Mouse (Mus musculus) lung, adult 2 months (tissue): Measurements from ENCODE around the gene Gm527. TPM values are rescaled to one million over a fixed set of nuclear protein-coding genes. Genes with fewer than 3 reads are reported as not detected.
A peak's percentile ranks its signal among the peaks of the same experiment; 100 is the strongest.

ENCODE experiments used
- DNase-seq: peaks from one replicate; pipeline ENCODE4 v3.0.0; 2022
- H3K4me1 ChIP-seq: fragments of 200-500 bp; 2 replicates; pipeline ENCODE4 v1.6.1; 2011; ENCODE audit warnings: low read length; ENCODE audit not compliant: control insufficient read depth, insufficient read depth
- H3K4me3 ChIP-seq: fragments of 200-500 bp; replicated peaks from 2 replicates; pipeline ENCODE3; 2011; ENCODE audit warnings: low read depth, mild to moderate bottlenecking, control low read depth, low read length; ENCODE audit errors: extremely low read depth
- CTCF ChIP-seq: fragments of 200-500 bp; IDR thresholded peaks from 2 replicates; pipeline ENCODE4 v1.5.1; 2011; ENCODE audit warnings: mild to moderate bottlenecking, low read length, control low read depth; ENCODE audit not compliant: insufficient read depth
- POLR2A ChIP-seq: fragments of 200-500 bp; IDR thresholded peaks from 2 replicates; pipeline ENCODE4 v1.6.1; 2011; ENCODE audit warnings: low read depth, mild to moderate bottlenecking, control low read depth, low read length, borderline replicate concordance; ENCODE audit errors: extremely low read depth
- whole genome bisulfite sequencing: fragments of 180-500 bp; shearing (Covaris S2); methylation state at CpG from one replicate; pipeline ENCODE4 v1.1.7; 2018; 5-methylcytosine and 5-hydroxymethylcytosine counted together
- polyA plus RNA-seq: library from polyadenylated mRNA; depleted of rRNA; stranded (reverse); fragments of >200 nt; gene quantifications from 2 replicates; pipeline ENCODE4 v1.2.3, GENCODE M21; 2012; rRNA removed

Gm527 gene
- polyA plus RNA-seq, result 0.61 and 1.4 TPM in 2 replicates

DNA sequence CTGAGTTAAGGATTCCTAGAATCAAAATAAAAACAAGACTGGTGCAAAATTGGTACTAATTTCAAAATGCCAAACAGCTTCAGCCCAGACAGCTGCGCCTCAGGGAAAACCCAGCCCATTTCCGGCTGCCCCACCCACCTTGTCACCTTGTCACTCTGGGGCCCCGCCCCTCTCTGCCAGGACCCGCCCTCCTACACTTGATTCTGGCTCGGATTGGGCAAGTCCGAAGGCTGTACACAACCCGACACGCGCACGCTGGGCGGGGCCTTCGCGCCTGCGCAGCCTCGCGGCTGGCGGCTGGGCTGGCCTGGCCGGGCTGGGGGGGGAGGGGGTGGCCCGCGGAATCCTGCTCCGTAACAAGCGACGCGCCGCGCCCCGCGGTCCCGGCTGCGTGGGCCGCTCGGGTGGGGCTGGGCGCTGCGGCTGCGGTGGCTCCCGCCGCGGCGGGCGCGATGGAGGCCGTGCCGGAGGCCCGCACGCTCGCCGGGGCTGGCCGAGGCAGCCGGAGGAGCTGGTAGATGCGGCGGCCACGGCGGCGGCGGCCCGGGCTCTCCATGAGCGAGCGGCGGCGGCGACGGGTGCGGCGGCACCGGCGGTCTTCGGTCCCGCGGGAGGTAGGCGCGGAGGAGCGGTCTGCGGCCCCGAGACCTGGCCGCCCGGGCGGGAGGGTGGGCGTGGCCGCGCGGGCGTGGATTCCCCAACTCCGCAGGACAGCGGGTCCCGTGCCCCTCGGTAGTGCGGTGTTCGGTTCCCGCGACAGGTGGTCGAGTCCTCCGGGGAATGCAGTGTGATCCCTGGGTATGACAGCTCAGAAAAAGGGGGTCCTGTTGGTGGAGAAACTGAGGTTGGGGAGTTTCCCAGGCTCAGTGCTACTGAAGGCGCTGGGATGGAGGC is at the start of gene Gm527:
TSS of gene Gm527 (plus strand) at position 329 of the 894 bp plus-strand sequence.
- DNase-seq, result peak; percentile 91
- Histone ChIP-seq H3K4me3 (peak within 1 kb of the TSS; percentile 72), H3K4me1 (no peaks in the 10 kb centered on the region)
- under 1% methylated on average over 61 of the region's 93 CpGs for WGBS
- TF ChIP-seq CTCF (no peak), POLR2A (peak; percentile 20; the same call in 1 of the 2 replicates)

- 52% methylated on average over 4 of the region's 4 CpGs for WGBS
- TF ChIP-seq POLR2A (no peak), CTCF (no peak)
Observed at GRCm38 (mm10) chr12:64871103-64871502, 46.6 kb upstream of the Gm527 start.

DNA sequence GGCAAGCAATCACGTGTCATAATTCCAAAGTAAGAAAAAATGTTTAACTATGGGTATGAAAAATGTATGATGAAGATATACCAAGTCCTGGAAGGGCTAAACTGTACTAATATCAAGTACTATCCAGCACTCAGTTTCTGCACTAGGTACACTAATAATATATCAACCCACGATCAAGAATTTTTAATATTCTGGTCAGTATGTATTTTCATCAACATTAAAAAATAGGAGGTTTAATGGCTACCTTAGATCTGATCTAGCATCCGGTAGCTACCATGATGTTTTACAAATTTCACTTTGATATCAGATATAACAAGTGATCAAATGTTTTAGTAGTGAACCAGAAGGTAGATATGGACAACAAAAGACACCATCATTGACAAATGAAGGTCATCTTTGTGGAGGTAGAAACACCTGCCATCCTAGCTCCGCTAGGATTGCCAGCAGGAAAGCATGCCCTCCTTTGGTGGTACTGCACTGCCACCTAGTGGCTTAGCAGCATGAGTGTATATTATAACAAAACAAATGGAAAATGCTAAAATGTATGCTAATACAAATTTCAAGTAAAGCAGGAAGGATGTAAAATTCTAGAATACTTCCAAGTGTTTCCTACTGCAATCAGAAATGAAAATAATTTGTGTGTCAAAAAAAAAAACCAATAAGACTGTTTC is 20.5 kb upstream of the Gm527 start:
- no peaks in the 10 kb centered on the region for H3K4me1 ChIP-seq
- DNase-seq, result peak; percentile 37
- TF ChIP-seq POLR2A, result no peak
- TF ChIP-seq CTCF, result peak; percentile 87
- 36% methylated on average over 4 of the region's 4 CpGs for WGBS
- no peak overlapping the region for H3K4me3 ChIP-seq

More at GRCm38 (mm10) chr12:64871103-64871502, 46.6 kb upstream of the Gm527 start:
- DNase-seq, result no peak
- Histone ChIP-seq H3K4me3 (no peak overlapping the region), H3K4me1 (no peaks in the 10 kb centered on the region)

DNA sequence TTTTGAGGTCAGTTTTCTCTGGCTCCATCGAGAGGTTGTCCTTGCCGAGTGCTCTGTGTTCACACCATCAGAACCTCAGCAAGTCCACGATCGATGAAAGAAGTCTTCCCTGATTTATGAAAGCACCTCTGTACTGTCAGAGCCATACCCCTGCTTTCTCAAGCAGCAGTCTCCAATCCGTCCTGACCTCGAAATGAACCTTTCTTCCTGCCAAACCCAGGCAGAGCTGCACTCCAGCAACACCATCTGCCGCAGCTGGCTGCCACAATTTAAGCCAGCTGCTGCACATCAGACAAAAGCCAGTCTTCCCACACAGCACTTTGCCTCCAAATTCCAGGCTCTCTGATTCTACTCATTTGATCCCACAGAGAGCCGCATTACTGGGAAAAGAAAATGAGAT is 15.2 kb upstream of the Gm527 start:
- Histone ChIP-seq H3K4me3 (no peak overlapping the region), H3K4me1 (no peaks in the 10 kb centered on the region)
- DNase-seq, result peak; percentile 9
- 17% methylated on average over 8 of the region's 8 CpGs for WGBS
- no peak for TF ChIP-seq POLR2A
- TF ChIP-seq CTCF, result no peak

- no peak for DNase-seq
- Histone ChIP-seq H3K4me3 (no peak overlapping the region), H3K4me1 (no peaks in the 10 kb centered on the region)
- 50% methylated on average over 8 of the region's 8 CpGs for WGBS
- TF ChIP-seq CTCF, result no peak
- no peak for TF ChIP-seq POLR2A
Observed at GRCm38 (mm10) chr12:64903186-64903585, 14.5 kb upstream of the Gm527 start.

GRCm38 (mm10) chr12:64912996-64913395 is 4.7 kb upstream of the Gm527 start:
- no peaks in the 10 kb centered on the region for H3K4me1 ChIP-seq
- 58% methylated on average over 6 of the region's 6 CpGs for WGBS
- no peak overlapping the region for H3K4me3 ChIP-seq
- no peak for TF ChIP-seq CTCF
- TF ChIP-seq POLR2A, result no peak
- no peak for DNase-seq

GRCm38 (mm10) chr12:64916735-64917134 is 971 bp upstream of the Gm527 start:
- Histone ChIP-seq H3K4me1 (no peaks in the 10 kb centered on the region), H3K4me3 (no peak overlapping the region)
- no peak for TF ChIP-seq CTCF

DNA sequence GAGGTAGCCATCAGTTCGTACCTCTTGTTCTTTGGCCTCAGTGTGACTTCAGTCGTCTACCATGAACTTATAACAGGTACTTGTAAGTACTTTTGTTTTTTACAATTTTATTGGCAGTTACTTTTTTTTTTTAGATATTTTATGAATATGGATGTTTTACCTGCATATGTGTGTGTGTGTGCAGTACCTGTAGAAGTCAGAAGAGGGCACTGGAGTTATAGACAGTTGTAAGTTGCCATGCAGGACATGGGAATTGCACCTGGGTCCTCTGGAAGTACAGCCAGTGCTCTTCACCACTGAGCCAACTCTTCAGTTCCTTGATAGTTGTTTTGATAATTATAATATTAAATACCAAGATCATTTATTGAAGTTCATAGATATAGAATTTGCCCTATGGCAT is 19.8 kb downstream of the Gm527 start:
- no peak for DNase-seq
- Histone ChIP-seq H3K4me1 (no peaks in the 10 kb centered on the region), H3K4me3 (no peak overlapping the region)
- WGBS, result 92% methylated on average over 2 of the region's 2 CpGs
- TF ChIP-seq CTCF, result no peak
- no peak for TF ChIP-seq POLR2A

More at GRCm38 (mm10) chr12:64916735-64917134, 971 bp upstream of the Gm527 start:
- DNase-seq, result no peak

- WGBS, result 5% methylated on average over 4 of the region's 4 CpGs
- DNase-seq, result no peak
- Histone ChIP-seq H3K4me1 (no peaks in the 10 kb centered on the region), H3K4me3 (peak overlapping the region; percentile 95)
- TF ChIP-seq CTCF, result no peak
- TF ChIP-seq POLR2A, result no peak
Observed at GRCm38 (mm10) chr12:64964560-64964959, 46.9 kb downstream of the Gm527 start.
